Mouse (Mus musculus) ovary, postnatal 36 days (tissue): ENCODE data around the gene Galnt10.
"Not testable (repeated sequence)": the region's sequence is repeated elsewhere in the genome, so short reads cannot be mapped to it uniquely, and the experiment has no call there.

Experiments used
- DNase-seq: peaks from one replicate; pipeline ENCODE4 v3.0.0; 2022; ENCODE audit warnings: low spot score, mixed read lengths

Gene Galnt10

GRCm38 (mm10) chr11:57790866-57791535 is 145.8 kb downstream of the Galnt10 start:
- DNase-seq = no peak

GRCm38 (mm10) chr11:57795086-57795485 is 149.8 kb downstream of the Galnt10 start:
- DNase-seq = no peak

GRCm38 (mm10) chr11:57797828-57798227 is 152.6 kb downstream of the Galnt10 start:
- DNase-seq = no peak

GRCm38 (mm10) chr11:57799456-57799855 is 154.2 kb downstream of the Galnt10 start:
- no peak for DNase-seq

GRCm38 (mm10) chr11:57800266-57800951 is 155.2 kb downstream of the Galnt10 start:
- DNase-seq = no peak

GRCm38 (mm10) chr11:57800971-57801765 is 155.9 kb downstream of the Galnt10 start, which contains the start of gene Sap30l:
Gene Sap30l (plus strand): TSS chr11:57801637.
- peak; percentile 97 for DNase-seq

GRCm38 (mm10) chr11:57801766-57802510 is 156.7 kb downstream of the Galnt10 start:
- DNase-seq = peak; percentile 73

GRCm38 (mm10) chr11:57802511-57802870 is 157.2 kb downstream of the Galnt10 start:
- no peak for DNase-seq

- no peak for DNase-seq
Observed at GRCm38 (mm10) chr11:57805047-57805446, 159.8 kb downstream of the Galnt10 start.

GRCm38 (mm10) chr11:57809017-57809731 is 163.9 kb downstream of the Galnt10 start:
- no peak for DNase-seq

GRCm38 (mm10) chr11:57809732-57810098 is 164.5 kb downstream of the Galnt10 start:
- no peak for DNase-seq

- no peak for DNase-seq
Observed at GRCm38 (mm10) chr11:57811006-57811405, 165.8 kb downstream of the Galnt10 start.

GRCm38 (mm10) chr11:57812212-57812611 is 167.0 kb downstream of the Galnt10 start:
- no peak for DNase-seq

GRCm38 (mm10) chr11:57813641-57814040 is 168.4 kb downstream of the Galnt10 start:
- no peak for DNase-seq

- no peak for DNase-seq
Observed at GRCm38 (mm10) chr11:57818189-57818588, 172.9 kb downstream of the Galnt10 start.

GRCm38 (mm10) chr11:57819999-57820581 is 174.8 kb downstream of the Galnt10 start:
- DNase-seq = peak; percentile 85

GRCm38 (mm10) chr11:57823159-57823558 is 177.9 kb downstream of the Galnt10 start:
- not testable (repeated sequence) for DNase-seq

GRCm38 (mm10) chr11:57823714-57824113 is 178.5 kb downstream of the Galnt10 start:
- no peak for DNase-seq

- DNase-seq = not testable (repeated sequence)
Observed at GRCm38 (mm10) chr11:57825234-57825633, 180.0 kb downstream of the Galnt10 start.

GRCm38 (mm10) chr11:57827048-57827914 is 182.0 kb downstream of the Galnt10 start:
- peak; percentile 19 for DNase-seq
